Mouse (Mus musculus): ENCODE measurements around the gene Clcc1. TPM values are rescaled to one million over a fixed set of nuclear protein-coding genes. Genes with fewer than 3 reads are reported as not detected.

Clcc1 gene
- polyA plus RNA-seq, 1 experiment from 2014 or later = 64.3 TPM

DNA sequence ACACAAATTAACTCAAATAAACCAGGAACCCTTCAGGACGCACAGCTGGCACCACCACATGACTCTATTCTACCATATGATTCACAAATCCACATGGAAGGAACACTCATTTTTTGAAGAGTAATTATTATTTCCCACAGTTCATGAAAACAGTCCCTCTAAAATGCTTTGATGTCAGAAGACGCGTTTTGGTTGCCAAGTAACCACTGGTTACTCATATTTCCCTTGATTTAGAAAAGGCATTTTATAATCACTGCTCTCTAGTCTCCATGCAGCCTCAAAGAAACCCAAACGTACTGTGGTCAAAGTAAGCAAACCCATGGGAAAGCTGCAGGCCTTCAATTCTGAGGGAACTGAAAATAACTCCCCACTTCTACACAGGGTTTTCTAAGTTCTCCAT is 36.3 kb downstream of the Clcc1 start:
- Histone ChIP-seq H3K9me3 (ENCODE audit: control insufficient read depth, low read length) (no peaks in the 10 kb centered on the region), H3K4me1 (ENCODE audit: control insufficient read depth, insufficient read depth, low read length) (no peaks in the 10 kb centered on the region), H3K4me2 (replicated peaks; ENCODE audit: low read depth, low read length) (no peak overlapping the region), H3K27me3 (ENCODE audit: control insufficient read depth, insufficient read depth, low read length) (no peaks in the 10 kb centered on the region), H3K27ac (ENCODE audit: low read depth, low read length) (no peak overlapping the region), H3K36me3 (ENCODE audit: control insufficient read depth, insufficient read depth, low read length) (peaks cover 49% of the 10 kb centered on the region), H3K4me3 (ENCODE audit: low read length) (no peak overlapping the region), H3K9ac (ENCODE audit: low read depth, low read length) (no peak overlapping the region)
- ATAC-seq (ENCODE audit: low FRiP score, low TSS enrichment) = no peak
- WGBS = 86% methylated on average over 4 of the region's 4 CpGs

DNA sequence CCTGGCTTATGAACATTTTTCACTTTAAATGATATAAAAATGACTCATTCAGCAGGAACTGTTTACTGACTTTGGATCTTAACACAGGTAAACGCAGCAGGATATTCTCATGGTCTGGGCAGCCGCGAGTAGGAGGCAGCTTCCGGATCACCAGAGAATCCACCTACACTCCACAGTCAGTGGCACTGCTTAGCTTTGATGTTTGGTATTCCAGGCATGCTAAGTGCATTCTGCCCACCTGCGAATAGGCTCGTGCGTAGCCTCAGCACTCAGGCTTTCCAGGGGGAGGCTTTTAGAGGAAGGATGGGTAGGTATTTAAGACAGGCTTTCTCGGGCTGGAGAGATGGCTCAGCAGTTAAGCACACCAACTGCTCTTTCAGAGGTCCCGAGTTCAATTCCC is 40.6 kb downstream of the Clcc1 start:
- Histone ChIP-seq H3K4me2 (replicated peaks; ENCODE audit: low read depth, low read length) (no peak overlapping the region), H3K27me3 (ENCODE audit: control insufficient read depth, insufficient read depth, low read length) (no peaks in the 10 kb centered on the region), H3K9me3 (ENCODE audit: control insufficient read depth, low read length) (no peaks in the 10 kb centered on the region), H3K36me3 (ENCODE audit: control insufficient read depth, insufficient read depth, low read length) (peaks cover 52% of the 10 kb centered on the region), H3K4me1 (ENCODE audit: control insufficient read depth, insufficient read depth, low read length) (no peaks in the 10 kb centered on the region), H3K4me3 (ENCODE audit: low read length) (no peak overlapping the region), H3K27ac (ENCODE audit: low read depth, low read length) (no peak overlapping the region), H3K9ac (ENCODE audit: low read depth, low read length) (no peak overlapping the region)
- no peak for ATAC-seq (ENCODE audit: low FRiP score, low TSS enrichment)
- 92% methylated on average over 9 of the region's 9 CpGs for whole genome bisulfite sequencing

DNA sequence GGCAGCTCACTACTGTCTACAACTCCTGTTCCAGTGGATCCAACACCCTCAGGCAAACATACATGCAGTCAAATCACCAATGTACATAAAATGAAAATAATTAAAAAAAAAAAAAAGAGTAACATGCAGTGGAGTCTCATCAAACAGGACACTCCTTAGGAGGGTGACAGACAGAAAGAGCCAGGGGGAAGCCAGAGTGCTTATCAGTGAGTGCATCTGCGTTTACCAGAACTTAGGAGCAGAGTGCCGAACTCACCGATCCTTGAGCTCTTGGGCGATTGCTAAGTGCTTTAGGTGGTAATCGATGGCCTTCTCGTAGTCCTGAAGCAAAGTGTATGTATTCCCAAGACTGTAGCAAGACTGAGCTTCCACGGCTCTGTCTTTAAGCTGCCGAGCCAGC is 44.9 kb downstream of the Clcc1 start:
- Histone ChIP-seq H3K27me3 (ENCODE audit: control insufficient read depth, insufficient read depth, low read length) (no peaks in the 10 kb centered on the region), H3K4me2 (replicated peaks; ENCODE audit: low read depth, low read length) (no peak overlapping the region), H3K27ac (ENCODE audit: low read depth, low read length) (no peak overlapping the region), H3K9me3 (ENCODE audit: control insufficient read depth, low read length) (no peaks in the 10 kb centered on the region), H3K9ac (ENCODE audit: low read depth, low read length) (no peak overlapping the region), H3K36me3 (ENCODE audit: control insufficient read depth, insufficient read depth, low read length) (peaks cover 75% of the 10 kb centered on the region), H3K4me1 (ENCODE audit: control insufficient read depth, insufficient read depth, low read length) (no peaks in the 10 kb centered on the region), H3K4me3 (ENCODE audit: low read length) (no peak overlapping the region)
- ATAC-seq (ENCODE audit: low FRiP score, low TSS enrichment) = no peak
- 94% methylated on average over 8 of the region's 8 CpGs for WGBS

DNA sequence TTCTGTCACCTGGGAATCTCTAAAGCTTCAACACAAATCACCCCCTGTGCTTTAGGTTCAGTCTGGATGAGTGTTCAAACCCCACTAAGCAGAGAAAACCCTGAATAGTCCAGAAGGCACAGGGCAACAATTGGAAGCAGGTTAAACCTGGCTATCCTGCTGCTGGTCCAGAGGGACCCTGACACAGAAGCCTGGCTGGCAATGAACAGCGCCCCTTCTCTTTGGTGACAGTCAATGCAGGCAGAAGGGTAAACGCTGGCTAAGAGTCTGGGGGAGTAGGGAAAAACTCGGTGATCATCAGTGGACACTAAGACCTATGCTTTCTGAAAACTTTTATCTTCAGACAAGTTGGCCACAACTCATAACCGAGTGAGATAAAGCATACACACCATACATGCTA is 46.1 kb downstream of the Clcc1 start:
- no peaks in the 10 kb centered on the region for H3K27me3 ChIP-seq (ENCODE audit: control insufficient read depth, insufficient read depth, low read length)
- no peak overlapping the region for H3K9ac ChIP-seq (ENCODE audit: low read depth, low read length)
- WGBS = 93% methylated on average over 4 of the region's 4 CpGs
- H3K4me1 ChIP-seq (ENCODE audit: control insufficient read depth, insufficient read depth, low read length) = no peaks in the 10 kb centered on the region
- H3K4me3 ChIP-seq (ENCODE audit: low read length) = no peak overlapping the region
- H3K36me3 ChIP-seq (ENCODE audit: control insufficient read depth, insufficient read depth, low read length) = peaks cover 71% of the 10 kb centered on the region
- H3K27ac ChIP-seq (ENCODE audit: low read depth, low read length) = no peak overlapping the region
- ATAC-seq (ENCODE audit: low FRiP score, low TSS enrichment) = no peak
- no peaks in the 10 kb centered on the region for H3K9me3 ChIP-seq (ENCODE audit: control insufficient read depth, low read length)
- H3K4me2 ChIP-seq (replicated peaks; ENCODE audit: low read depth, low read length) = no peak overlapping the region

DNA sequence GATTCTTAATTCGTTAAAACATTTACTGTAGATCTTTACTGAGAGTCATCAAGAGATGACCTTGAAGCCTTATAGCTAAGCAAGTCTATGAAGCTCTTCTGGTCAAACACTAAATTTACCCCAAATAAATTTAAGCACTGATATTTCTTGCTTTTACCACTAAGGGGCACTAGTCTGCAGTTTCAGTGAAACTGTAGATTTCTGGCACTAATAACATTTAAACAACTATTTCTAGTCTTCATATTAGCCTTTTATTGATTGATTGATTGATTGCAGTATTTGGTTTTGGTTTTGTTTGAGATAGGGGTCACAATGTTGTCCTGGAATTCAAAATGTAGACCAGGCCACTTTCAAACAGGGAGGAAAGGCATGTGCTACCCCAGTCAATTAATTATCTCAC is 47.5 kb downstream of the Clcc1 start:
- Histone ChIP-seq H3K27me3 (ENCODE audit: control insufficient read depth, insufficient read depth, low read length) (no peaks in the 10 kb centered on the region), H3K4me2 (replicated peaks; ENCODE audit: low read depth, low read length) (no peak overlapping the region), H3K9me3 (ENCODE audit: control insufficient read depth, low read length) (no peaks in the 10 kb centered on the region), H3K4me3 (ENCODE audit: low read length) (no peak overlapping the region), H3K4me1 (ENCODE audit: control insufficient read depth, insufficient read depth, low read length) (no peaks in the 10 kb centered on the region), H3K27ac (ENCODE audit: low read depth, low read length) (no peak overlapping the region), H3K9ac (ENCODE audit: low read depth, low read length) (no peak overlapping the region), H3K36me3 (ENCODE audit: control insufficient read depth, insufficient read depth, low read length) (peaks cover 62% of the 10 kb centered on the region)
- no peak for ATAC-seq (ENCODE audit: low FRiP score, low TSS enrichment)
- 82% methylated on average over 1 of the region's 1 CpGs for WGBS

DNA sequence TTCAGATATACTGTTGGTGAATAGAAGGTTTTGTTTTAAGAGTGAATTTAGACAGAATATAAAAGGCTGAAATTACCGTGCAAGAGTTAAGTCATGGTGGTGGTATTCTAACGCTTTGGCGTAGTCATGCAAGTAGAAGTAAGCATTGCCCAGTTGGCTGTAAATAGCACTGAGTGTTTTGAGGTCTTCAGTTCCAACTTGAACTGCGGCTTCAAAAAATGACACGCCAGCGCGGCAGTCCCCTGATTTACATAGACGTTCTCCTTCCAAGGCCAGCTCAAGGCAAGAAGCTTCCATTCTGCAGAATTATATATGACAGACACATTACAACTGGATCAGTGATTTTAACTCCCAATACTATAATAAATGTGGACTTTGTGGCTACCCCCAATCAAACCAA is 49.1 kb downstream of the Clcc1 start:
- 96% methylated on average over 8 of the region's 8 CpGs for WGBS
- H3K4me1 ChIP-seq (ENCODE audit: control insufficient read depth, insufficient read depth, low read length) = no peaks in the 10 kb centered on the region
- H3K9me3 ChIP-seq (ENCODE audit: control insufficient read depth, low read length) = no peaks in the 10 kb centered on the region
- no peaks in the 10 kb centered on the region for H3K27me3 ChIP-seq (ENCODE audit: control insufficient read depth, insufficient read depth, low read length)
- no peak overlapping the region for H3K9ac ChIP-seq (ENCODE audit: low read depth, low read length)
- H3K4me3 ChIP-seq (ENCODE audit: low read length) = no peak overlapping the region
- no peak overlapping the region for H3K27ac ChIP-seq (ENCODE audit: low read depth, low read length)
- no peak overlapping the region for H3K4me2 ChIP-seq (replicated peaks; ENCODE audit: low read depth, low read length)
- H3K36me3 ChIP-seq (ENCODE audit: control insufficient read depth, insufficient read depth, low read length) = peaks cover 49% of the 10 kb centered on the region
- no peak for ATAC-seq (ENCODE audit: low FRiP score, low TSS enrichment)

DNA sequence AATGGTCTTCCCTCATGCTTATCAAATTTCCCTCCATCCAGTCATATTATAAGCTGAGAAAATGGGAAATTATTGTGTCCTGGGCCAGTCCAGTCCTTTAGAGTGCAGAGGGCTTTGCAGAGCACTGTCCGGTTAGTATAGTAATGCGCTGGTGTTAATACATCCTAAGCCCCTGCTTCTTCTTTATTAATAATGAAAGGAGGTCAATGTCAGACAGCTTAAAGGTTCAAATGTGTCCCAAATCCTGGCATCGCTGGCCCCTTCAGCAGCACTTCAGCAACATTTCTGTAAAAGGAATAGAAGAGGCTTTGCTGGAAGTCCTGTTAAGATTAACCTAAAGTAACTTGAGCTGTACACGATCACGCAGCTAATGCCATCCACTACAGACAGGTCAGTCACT is 57.6 kb downstream of the Clcc1 start:
- Histone ChIP-seq H3K27ac (ENCODE audit: low read depth, low read length) (no peak overlapping the region), H3K4me3 (ENCODE audit: low read length) (no peak overlapping the region), H3K9ac (ENCODE audit: low read depth, low read length) (no peak overlapping the region), H3K9me3 (ENCODE audit: control insufficient read depth, low read length) (no peaks in the 10 kb centered on the region), H3K36me3 (ENCODE audit: control insufficient read depth, insufficient read depth, low read length) (no peaks in the 10 kb centered on the region), H3K4me2 (replicated peaks; ENCODE audit: low read depth, low read length) (no peak overlapping the region), H3K27me3 (ENCODE audit: control insufficient read depth, insufficient read depth, low read length) (no peaks in the 10 kb centered on the region), H3K4me1 (ENCODE audit: control insufficient read depth, insufficient read depth, low read length) (peaks cover 10% of the 10 kb centered on the region; the same call in 1 of the 2 replicates)
- WGBS = 92% methylated on average over 5 of the region's 5 CpGs
- ATAC-seq (ENCODE audit: low FRiP score, low TSS enrichment) = no peak

DNA sequence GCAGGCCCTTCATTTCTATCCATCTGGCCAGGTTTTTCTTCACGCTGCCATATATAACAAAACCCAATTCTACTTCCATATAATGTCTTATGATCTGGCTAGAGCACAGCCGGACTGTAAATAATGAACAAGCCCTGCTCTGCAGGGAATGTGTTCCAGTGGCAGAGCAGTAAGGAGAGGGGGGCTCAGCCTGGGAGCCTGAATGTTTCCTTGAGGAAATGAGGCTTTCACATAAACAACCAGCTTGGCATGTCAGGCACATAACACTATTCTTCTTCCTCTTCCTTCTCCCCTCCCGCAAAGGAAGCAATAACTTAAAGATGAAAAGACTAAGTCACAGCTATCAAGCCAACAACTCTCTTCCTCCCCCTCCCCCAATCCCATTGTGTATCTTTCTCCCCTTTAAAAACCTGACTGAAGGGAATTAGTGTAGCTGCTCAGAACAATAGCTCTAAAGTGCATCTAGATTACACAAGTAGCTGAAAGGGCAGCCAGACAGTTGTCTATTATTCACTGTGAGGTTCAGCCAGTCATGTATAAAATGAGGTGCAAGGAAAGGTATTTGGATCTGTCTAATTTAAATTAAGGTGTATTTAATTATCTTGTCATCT is 59.5 kb downstream of the Clcc1 start:
- H3K9ac ChIP-seq (ENCODE audit: low read depth, low read length) = no peak overlapping the region
- ATAC-seq (ENCODE audit: low FRiP score, low TSS enrichment) = peak; percentile 35; the same call in 1 of the 2 replicates
- H3K4me3 ChIP-seq (ENCODE audit: low read length) = no peak overlapping the region
- no peaks in the 10 kb centered on the region for H3K9me3 ChIP-seq (ENCODE audit: control insufficient read depth, low read length)
- H3K4me2 ChIP-seq (replicated peaks; ENCODE audit: low read depth, low read length) = no peak overlapping the region
- H3K36me3 ChIP-seq (ENCODE audit: control insufficient read depth, insufficient read depth, low read length) = no peaks in the 10 kb centered on the region
- peaks cover 10% of the 10 kb centered on the region; the same call in 1 of the 2 replicates for H3K4me1 ChIP-seq (ENCODE audit: control insufficient read depth, insufficient read depth, low read length)
- WGBS = 33% methylated on average over 3 of the region's 3 CpGs
- no peak overlapping the region for H3K27ac ChIP-seq (ENCODE audit: low read depth, low read length)
- H3K27me3 ChIP-seq (ENCODE audit: control insufficient read depth, insufficient read depth, low read length) = no peaks in the 10 kb centered on the region

DNA sequence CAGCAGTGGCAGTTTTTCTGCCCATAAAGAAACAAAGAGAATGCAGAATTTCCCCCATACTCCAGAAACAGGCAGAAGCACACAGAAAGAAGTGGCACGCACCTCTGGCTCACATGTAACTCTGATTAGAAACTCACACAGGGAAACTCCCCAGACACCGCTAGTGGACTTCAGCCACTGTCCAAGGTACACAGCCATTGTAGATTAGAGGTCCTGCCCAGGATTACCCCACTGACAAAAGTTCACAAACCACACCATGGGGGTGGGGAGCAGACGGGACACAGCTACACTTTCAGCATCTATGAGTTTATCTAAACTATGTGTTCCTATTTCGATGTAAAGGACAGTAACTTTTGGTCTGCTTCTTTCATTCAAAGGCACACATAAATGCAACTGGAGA is 61.1 kb downstream of the Clcc1 start:
- no peak for ATAC-seq (ENCODE audit: low FRiP score, low TSS enrichment)
- Histone ChIP-seq H3K4me3 (ENCODE audit: low read length) (no peak overlapping the region), H3K4me2 (replicated peaks; ENCODE audit: low read depth, low read length) (no peak overlapping the region), H3K9ac (ENCODE audit: low read depth, low read length) (no peak overlapping the region), H3K4me1 (ENCODE audit: control insufficient read depth, insufficient read depth, low read length) (peaks cover 10% of the 10 kb centered on the region; the same call in 1 of the 2 replicates), H3K27ac (ENCODE audit: low read depth, low read length) (no peak overlapping the region), H3K9me3 (ENCODE audit: control insufficient read depth, low read length) (no peaks in the 10 kb centered on the region), H3K27me3 (ENCODE audit: control insufficient read depth, insufficient read depth, low read length) (no peaks in the 10 kb centered on the region), H3K36me3 (ENCODE audit: control insufficient read depth, insufficient read depth, low read length) (no peaks in the 10 kb centered on the region)
- 97% methylated on average over 4 of the region's 4 CpGs for WGBS

All from kidney, embryonic 14.5 days (tissue).